Mouse (Mus musculus) midbrain, embryonic 11.5 days (tissue): Measurements from ENCODE around the gene Kdelr1. TPM values are rescaled to one million over a fixed set of nuclear protein-coding genes. Genes with fewer than 3 reads are reported as not detected.

Source experiments
- ATAC-seq: fragments of 200-750 bp; cut with Nextera tagmentation; 2 replicates; pipeline ENCODE4 v1.8.0; 2017; ENCODE audit warnings: moderate TSS enrichment, moderate library complexity; ENCODE audit not compliant: low FRiP score
- DNase-seq: peaks from one replicate; pipeline ENCODE4 v3.0.0; 2015; ENCODE audit warnings: low spot score; ENCODE audit errors: missing footprints
- H3K27ac ChIP-seq: fragments of 300-500 bp; sonication (generic); 2 replicates; pipeline ENCODE4 v1.5.1; 2014; ENCODE audit warnings: low read depth, low read length
- H3K27me3 ChIP-seq: fragments of 300-500 bp; sonication (generic); 2 replicates; pipeline ENCODE4 v1.6.1; 2014; ENCODE audit warnings: mild to moderate bottlenecking, low read length, moderate library complexity, mixed read lengths; ENCODE audit not compliant: control insufficient read depth, insufficient read depth
- H3K36me3 ChIP-seq: fragments of 300-500 bp; sonication (generic); 2 replicates; pipeline ENCODE4 v1.6.1; 2014; ENCODE audit warnings: mild to moderate bottlenecking, low read length, moderate library complexity, mixed read lengths; ENCODE audit not compliant: control insufficient read depth, insufficient read depth
- H3K4me1 ChIP-seq: fragments of 300-500 bp; sonication (generic); 2 replicates; pipeline ENCODE4 v1.6.1; 2014; ENCODE audit warnings: low read length; ENCODE audit not compliant: control insufficient read depth, insufficient read depth
- H3K4me2 ChIP-seq: fragments of 300-500 bp; sonication (generic); 2 replicates; pipeline ENCODE4 v1.6.1; 2014; ENCODE audit warnings: mild to moderate bottlenecking, moderate library complexity
- H3K4me3 ChIP-seq: fragments of 300-500 bp; sonication (generic); 2 replicates; pipeline ENCODE4 v1.5.1; 2014; ENCODE audit warnings: low read depth, low read length
- H3K9ac ChIP-seq: fragments of 300-500 bp; sonication (generic); 2 replicates; pipeline ENCODE4 v1.6.1; 2014; ENCODE audit warnings: low read length
- H3K9me3 ChIP-seq: fragments of 300-500 bp; sonication (generic); 2 replicates; pipeline ENCODE4 v1.6.1; 2016; ENCODE audit warnings: low read length; ENCODE audit not compliant: control insufficient read depth
- WGBS: fragments of 180-500 bp; shearing (Covaris S2); extraction: QIAGEN DNeasy Blood & Tissue Kit; methylation state at CpG from one replicate; pipeline ENCODE4 v1.1.7; 2014; 5-methylcytosine and 5-hydroxymethylcytosine counted together
- polyA plus RNA-seq: library from polyadenylated mRNA; unstranded; fragments of >200 nt; fragmentation: Nextera tagmentation; extraction: Ambion mirVana; gene quantifications from 2 replicates; pipeline ENCODE4 v1.2.1, GENCODE M21; 2014

Kdelr1 gene
- polyA plus RNA-seq, 1 experiment from 2014 or later, result 76.7 TPM

DNA sequence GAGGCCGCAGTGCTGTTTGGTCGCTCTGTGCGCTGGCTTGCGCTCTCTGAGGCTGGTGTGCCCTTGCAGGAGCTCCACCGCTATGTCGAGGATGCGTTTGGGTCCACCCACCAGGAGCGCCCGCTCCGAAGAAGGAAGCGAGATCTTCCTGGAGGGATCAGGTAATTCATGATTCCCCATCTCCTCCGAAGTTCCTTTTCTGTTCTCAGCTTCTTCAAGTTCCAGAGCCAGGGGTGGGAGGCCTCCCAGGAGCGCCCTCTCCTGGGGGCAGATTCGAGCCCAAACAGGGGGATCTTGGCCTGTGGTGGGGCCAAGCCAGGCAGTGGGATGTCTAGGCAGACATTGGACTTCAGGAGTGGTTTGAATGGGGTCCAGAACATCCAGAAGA lies 51.9 kb downstream of the Kdelr1 start:
- H3K9me3 ChIP-seq, result no peaks in the 10 kb centered on the region
- peak overlapping the region; percentile 56 for H3K4me2 ChIP-seq
- peak; percentile 94 for DNase-seq
- WGBS, result 6% methylated on average over 14 of the region's 14 CpGs
- H3K4me1 ChIP-seq, result peaks cover 4% of the 10 kb centered on the region; the same call in 1 of the 2 replicates
- no peak overlapping the region for H3K27ac ChIP-seq
- H3K4me3 ChIP-seq, result peak overlapping the region; percentile 37; the same call in 1 of the 2 replicates
- no peaks in the 10 kb centered on the region for H3K27me3 ChIP-seq
- H3K36me3 ChIP-seq, result no peaks in the 10 kb centered on the region
- no peak overlapping the region; the same call in 1 of the 2 replicates for H3K9ac ChIP-seq
- ATAC-seq, result no peak

DNA sequence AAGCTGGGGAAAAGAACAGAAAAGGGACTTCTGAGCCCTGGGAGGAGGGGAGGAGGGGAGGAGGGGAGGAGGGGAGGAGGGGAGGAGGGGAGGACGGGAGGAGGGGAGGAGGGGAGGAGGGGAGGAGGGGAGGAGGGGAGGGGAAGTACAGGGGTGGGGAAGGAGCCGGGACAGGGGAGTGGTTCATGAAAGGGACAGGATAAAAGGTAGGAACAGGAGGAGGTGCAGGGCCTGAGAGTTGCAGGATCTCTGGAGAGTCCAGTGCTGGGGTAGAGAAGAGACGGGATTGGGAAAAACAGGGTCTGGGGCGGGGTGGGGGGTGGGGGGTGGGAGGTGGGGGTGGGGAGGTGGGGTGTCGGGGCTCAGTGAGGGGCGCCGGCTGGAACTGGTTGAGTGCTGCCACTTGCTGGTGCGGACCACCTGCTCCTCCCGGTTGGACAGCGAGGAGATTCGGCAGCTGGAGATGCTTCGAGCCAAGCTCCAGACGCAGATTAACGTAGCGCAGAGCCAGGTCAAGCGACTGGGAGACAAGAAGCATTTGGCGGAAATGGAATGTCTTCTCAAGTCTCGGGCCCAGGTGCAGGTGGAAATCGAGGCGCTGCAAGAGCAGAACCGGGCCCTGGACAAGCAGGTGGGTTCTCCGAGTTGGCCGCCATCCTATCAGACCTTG lies 56.2 kb downstream of the Kdelr1 start:
- H3K4me2 ChIP-seq, result 0 out of 2 replicates have a peak overlapping the region, but pooled peaks have one; percentile 11
- H3K4me1 ChIP-seq, result no peaks in the 10 kb centered on the region; the same call in 1 of the 2 replicates
- H3K9ac ChIP-seq, result no peak overlapping the region
- no peak overlapping the region for H3K27ac ChIP-seq
- no peak for ATAC-seq
- no peaks in the 10 kb centered on the region for H3K27me3 ChIP-seq
- no peak overlapping the region for H3K4me3 ChIP-seq
- no peak for DNase-seq
- no peaks in the 10 kb centered on the region for H3K36me3 ChIP-seq
- peaks cover 3% of the 10 kb centered on the region; the same call in 1 of the 2 replicates for H3K9me3 ChIP-seq
- WGBS, result 11% methylated on average over 19 of the region's 23 CpGs

DNA sequence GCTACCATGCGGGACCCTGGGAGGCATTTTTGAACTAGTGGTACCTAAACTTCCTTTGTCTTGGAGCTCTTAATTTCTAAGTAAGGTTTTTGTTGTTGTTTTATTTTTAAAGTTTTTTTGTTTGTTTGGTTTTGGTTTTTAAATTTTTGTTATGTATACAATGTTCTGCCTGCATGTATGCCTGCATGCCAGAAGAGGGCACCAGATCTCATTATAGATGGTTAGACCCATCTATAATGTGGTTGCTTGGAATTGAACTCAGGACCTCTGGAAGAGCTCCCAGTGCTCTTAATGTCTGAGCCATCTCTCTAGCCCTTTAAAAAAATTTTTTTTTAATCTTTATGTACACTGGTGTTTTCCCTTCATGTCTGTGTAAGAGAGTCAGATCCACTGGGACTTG lies 57.1 kb downstream of the Kdelr1 start:
- Histone ChIP-seq H3K4me1 (no peaks in the 10 kb centered on the region), H3K27me3 (no peaks in the 10 kb centered on the region), H3K36me3 (no peaks in the 10 kb centered on the region), H3K9ac (no peak overlapping the region), H3K4me3 (no peak overlapping the region), H3K4me2 (no peak overlapping the region), H3K27ac (no peak overlapping the region), H3K9me3 (peaks cover 3% of the 10 kb centered on the region; the same call in 1 of the 2 replicates)
- DNase-seq, result no peak
- ATAC-seq, result no peak
- WGBS, result 91% methylated on average over 1 of the region's 1 CpGs

Other genes starting within 250 kb of the Kdelr1 start
- gene Rasip1, start 245.3 kb upstream of the Kdelr1 start, polyA plus RNA-seq, result 4.0 and 4.7 TPM in 2 replicates
- gene Mamstr, start 232.8 kb upstream of the Kdelr1 start, polyA plus RNA-seq, result 1.8 and 2.1 TPM in 2 replicates
- gene Fut2, start 206.4 kb upstream of the Kdelr1 start, polyA plus RNA-seq, result not detected in 2 replicates
- 0.21 TPM in 1 of 2 replicates, not detected in the other for gene Ntn5, start 188.8 kb upstream of the Kdelr1 start, polyA plus RNA-seq
- gene Sec1, start 178.4 kb upstream of the Kdelr1 start, polyA plus RNA-seq, result 0.19 and 0.36 TPM in 2 replicates
- gene Car11, start 172.9 kb upstream of the Kdelr1 start, polyA plus RNA-seq, result 3.3 and 6.3 TPM in 2 replicates
- gene Dbp, start 167.7 kb upstream of the Kdelr1 start, polyA plus RNA-seq, result 2.2 and 3.5 TPM in 2 replicates
- 878 and 933 TPM in 2 replicates for gene Rpl18, start 157.3 kb upstream of the Kdelr1 start, polyA plus RNA-seq
- gene Sphk2, start 154.8 kb upstream of the Kdelr1 start, polyA plus RNA-seq, result 11.8 and 14.9 TPM in 2 replicates
- gene Fam83e, start 151.6 kb upstream of the Kdelr1 start, polyA plus RNA-seq, result 0.57 and 1.4 TPM in 2 replicates
- not detected in 2 replicates for gene Spaca4, start 147.0 kb upstream of the Kdelr1 start, polyA plus RNA-seq
- 4.6 and 4.8 TPM in 2 replicates for gene Lmtk3, start 89.0 kb upstream of the Kdelr1 start, polyA plus RNA-seq
- gene Sult2b1, start 88.1 kb upstream of the Kdelr1 start, polyA plus RNA-seq, result 1.5 and 2.4 TPM in 2 replicates
- gene Cyth2, start 58.2 kb upstream of the Kdelr1 start, polyA plus RNA-seq, result 224 and 225 TPM in 2 replicates
- 0.69 and 0.75 TPM in 2 replicates for gene Kcnj14, start 48.0 kb upstream of the Kdelr1 start, polyA plus RNA-seq
- 64.0 and 67.9 TPM in 2 replicates for gene Grwd1, start 41.8 kb upstream of the Kdelr1 start, polyA plus RNA-seq
- gene Grin2d, start 5.6 kb downstream of the Kdelr1 start, polyA plus RNA-seq, result 0.14 and 0.17 TPM in 2 replicates
- 0.63 and 1.3 TPM in 2 replicates for gene Syngr4, start 23.9 kb downstream of the Kdelr1 start, polyA plus RNA-seq
- gene Tmem143, start 24.2 kb downstream of the Kdelr1 start, polyA plus RNA-seq, result 3.0 and 3.2 TPM in 2 replicates
- 27.2 and 28.2 TPM in 2 replicates for gene Emp3, start 48.6 kb downstream of the Kdelr1 start, polyA plus RNA-seq
- gene Ccdc114, start 51.3 kb downstream of the Kdelr1 start, polyA plus RNA-seq, result 2.0 and 2.4 TPM in 2 replicates
- gene Abcc6, start 157.5 kb downstream of the Kdelr1 start, polyA plus RNA-seq, result 0.03 and 0.44 TPM in 2 replicates
- 13.9 and 14.1 TPM in 2 replicates for gene Nomo1, start 160.9 kb downstream of the Kdelr1 start, polyA plus RNA-seq
- gene Kcnj11, start 228.0 kb downstream of the Kdelr1 start, polyA plus RNA-seq, result 0.07 and 0.49 TPM in 2 replicates